Mouse (Mus musculus): Measurements from ENCODE around the gene Slc25a45. TPM values are rescaled to one million over a fixed set of nuclear protein-coding genes. Genes with fewer than 3 reads are reported as not detected.

The Slc25a45 gene
- polyA plus RNA-seq, 1 experiment from 2014 or later = 4.0 TPM

DNA sequence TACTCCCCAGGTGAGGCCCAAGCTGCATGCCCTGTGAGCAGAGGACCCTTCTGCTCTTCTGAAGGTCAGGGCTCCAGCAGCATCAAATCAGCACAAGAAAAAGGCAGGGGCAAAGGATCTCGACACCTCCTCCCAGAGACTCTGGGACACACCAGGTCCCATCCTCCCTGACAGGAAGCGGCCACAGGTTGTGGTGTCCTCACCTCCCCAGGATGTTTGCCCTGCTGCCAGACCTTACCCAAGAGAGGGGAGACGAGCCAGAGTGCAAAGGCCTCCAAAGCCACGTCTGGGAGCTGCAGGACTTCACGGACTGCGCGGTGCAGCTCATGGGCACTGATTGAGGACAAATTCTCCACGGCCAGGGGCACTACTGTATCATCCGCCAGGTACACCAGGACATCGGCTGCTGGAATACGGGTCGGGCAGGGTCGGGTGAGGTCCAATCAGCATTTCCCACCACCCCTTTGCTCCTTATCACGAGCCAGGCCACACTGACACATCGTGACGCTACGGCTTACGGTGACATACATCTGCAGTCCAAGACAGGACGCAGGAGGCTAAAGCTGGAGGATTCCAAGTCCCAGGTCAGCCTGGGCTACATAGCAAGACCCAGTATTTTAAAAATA lies 4.6 kb upstream of the Slc25a45 start:
- Histone ChIP-seq H3K27ac (ENCODE audit: low read depth, low read length) (no peak overlapping the region), H3K4me3 (ENCODE audit: low read depth, low read length) (no peak overlapping the region), H3K27me3 (replicated peaks; ENCODE audit: control insufficient read depth, insufficient read depth, low read length) (no peaks in the 10 kb centered on the region), H3K36me3 (ENCODE audit: control insufficient read depth, insufficient read depth) (peaks cover 16% of the 10 kb centered on the region; the same call in 1 of the 2 replicates), H3K4me1 (replicated peaks; ENCODE audit: control insufficient read depth, insufficient read depth, low read length) (0 out of 2 replicates have a peak, but pooled peaks cover 2% of the 10 kb centered on the region), H3K9ac (ENCODE audit: low read depth, low read length) (no peak overlapping the region), H3K4me2 (replicated peaks; ENCODE audit: low read depth) (no peak overlapping the region), H3K9me3 (ENCODE audit: control insufficient read depth) (no peaks in the 10 kb centered on the region)
- 75% methylated on average over 19 of the region's 19 CpGs for WGBS
- ATAC-seq = no peak
- no peak for TF ChIP-seq CTCF (IDR thresholded peaks at IDR 0.05; ENCODE audit: low read depth)

DNA sequence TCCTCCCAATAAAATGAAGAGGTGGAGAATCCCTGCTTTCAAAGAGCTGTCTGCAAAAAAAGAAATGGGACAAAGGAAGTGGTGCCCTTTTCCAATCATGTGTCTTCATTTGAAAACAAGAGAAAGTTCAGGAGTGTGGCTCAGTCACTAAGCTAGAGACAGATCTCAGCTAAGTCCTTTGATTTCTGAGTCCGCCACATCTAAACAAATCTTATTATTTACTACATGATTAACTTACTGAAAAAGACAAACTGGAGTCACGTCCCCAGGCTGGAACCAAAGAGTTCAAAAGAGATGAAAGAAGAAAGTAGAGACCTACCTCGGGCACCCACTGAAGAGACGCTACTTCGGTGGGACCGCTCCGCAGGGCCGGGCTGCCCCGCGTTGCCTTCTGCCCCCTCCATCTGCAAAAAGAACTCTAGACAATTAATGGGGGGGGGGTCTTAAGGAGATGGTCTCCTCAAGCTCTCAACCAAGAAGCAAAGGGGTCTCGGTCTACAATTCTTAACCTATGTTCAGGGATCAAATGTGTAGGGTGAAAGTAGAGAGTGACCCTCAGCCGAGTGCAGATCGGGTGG lies 3.1 kb upstream of the Slc25a45 start:
- no peak for ATAC-seq
- WGBS = 8% methylated on average over 13 of the region's 13 CpGs
- Histone ChIP-seq H3K4me3 (ENCODE audit: low read depth, low read length) (peak overlapping the region; percentile 70), H3K27ac (ENCODE audit: low read depth, low read length) (peak overlapping the region; percentile 17; the same call in 1 of the 2 replicates), H3K36me3 (ENCODE audit: control insufficient read depth, insufficient read depth) (peaks cover 13% of the 10 kb centered on the region; the same call in 1 of the 2 replicates), H3K27me3 (replicated peaks; ENCODE audit: control insufficient read depth, insufficient read depth, low read length) (no peaks in the 10 kb centered on the region), H3K4me1 (replicated peaks; ENCODE audit: control insufficient read depth, insufficient read depth, low read length) (0 out of 2 replicates have a peak, but pooled peaks cover 2% of the 10 kb centered on the region), H3K4me2 (replicated peaks; ENCODE audit: low read depth) (peak overlapping the region; percentile 96), H3K9me3 (ENCODE audit: control insufficient read depth) (no peaks in the 10 kb centered on the region), H3K9ac (ENCODE audit: low read depth, low read length) (peak overlapping the region; percentile 75)
- TF ChIP-seq CTCF (IDR thresholded peaks at IDR 0.05; ENCODE audit: low read depth) = no peak

DNA sequence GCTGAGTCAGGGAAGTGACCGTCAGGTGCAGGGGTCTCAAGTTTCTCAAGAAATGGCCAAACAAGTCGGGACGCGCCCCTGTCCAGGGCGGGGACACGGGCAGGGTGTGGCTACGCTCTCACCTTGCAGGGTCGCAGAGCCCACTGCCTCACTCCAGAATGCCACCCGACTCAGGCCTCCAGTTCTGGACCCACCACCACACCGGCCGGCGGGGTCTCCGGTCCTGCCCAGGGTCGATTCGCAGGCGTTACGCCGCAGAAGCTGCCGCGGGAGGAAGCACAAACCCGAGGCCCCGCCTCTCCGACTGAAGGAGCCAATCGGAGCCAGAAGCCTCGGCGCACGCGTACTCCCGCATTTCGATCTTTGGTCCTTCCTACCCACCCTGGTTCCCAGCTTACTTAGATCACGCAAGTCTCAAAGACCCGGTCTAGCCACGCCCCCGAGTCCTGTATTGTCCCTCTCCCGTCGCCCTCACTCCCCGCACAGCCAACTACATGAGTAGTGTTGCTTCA lies 2.6 kb upstream of the Slc25a45 start, which contains the start of gene Frmd8:
Gene Frmd8 (minus strand): TSS at position 306 of the 512 bp plus-strand sequence.
- peak; percentile 67 for ATAC-seq
- under 1% methylated on average over 37 of the region's 37 CpGs for WGBS

DNA sequence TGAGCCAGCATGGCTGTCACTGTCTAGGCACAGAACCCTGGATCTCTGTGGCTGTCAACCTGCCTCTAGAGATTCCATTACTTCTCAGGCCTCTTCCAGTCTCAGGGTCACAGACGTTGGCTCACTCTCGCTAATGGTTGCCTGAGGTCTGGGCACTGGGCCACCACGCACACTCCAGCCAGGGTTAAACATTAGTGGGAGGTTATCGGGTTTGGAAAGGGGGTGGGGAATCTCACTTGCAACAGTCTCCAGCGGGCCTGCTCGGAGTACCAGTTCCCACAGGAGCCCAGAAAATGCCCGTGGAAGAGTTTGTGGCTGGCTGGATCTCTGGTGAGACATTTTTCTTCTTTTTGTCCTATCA lies 734 bp downstream of the Slc25a45 start:
- no peak overlapping the region; the same call in 1 of the 2 replicates for H3K9ac ChIP-seq (ENCODE audit: low read depth, low read length)
- H3K27ac ChIP-seq (ENCODE audit: low read depth, low read length) = no peak overlapping the region
- H3K36me3 ChIP-seq (ENCODE audit: control insufficient read depth, insufficient read depth) = no peaks in the 10 kb centered on the region
- 38% methylated on average over 7 of the region's 7 CpGs for WGBS
- H3K4me1 ChIP-seq (replicated peaks; ENCODE audit: control insufficient read depth, insufficient read depth, low read length) = peaks cover 2% of the 10 kb centered on the region; the same call in 1 of the 2 replicates
- ATAC-seq = no peak
- no peaks in the 10 kb centered on the region for H3K9me3 ChIP-seq (ENCODE audit: control insufficient read depth)
- H3K4me3 ChIP-seq (ENCODE audit: low read depth, low read length) = no peak overlapping the region
- H3K4me2 ChIP-seq (replicated peaks; ENCODE audit: low read depth) = 0 out of 2 replicates have a peak overlapping the region, but pooled peaks have one; percentile 21
- H3K27me3 ChIP-seq (replicated peaks; ENCODE audit: control insufficient read depth, insufficient read depth, low read length) = no peaks in the 10 kb centered on the region
- TF ChIP-seq CTCF (IDR thresholded peaks at IDR 0.05; ENCODE audit: low read depth) = no peak

More for the DNA sequence above, 2.6 kb upstream of the Slc25a45 start, which contains the start of gene Frmd8:
- TF ChIP-seq CTCF (IDR thresholded peaks at IDR 0.05; ENCODE audit: low read depth) = no peak
- H3K9me3 ChIP-seq (ENCODE audit: control insufficient read depth) = no peaks in the 10 kb centered on the region
- H3K27me3 ChIP-seq (replicated peaks; ENCODE audit: control insufficient read depth, insufficient read depth, low read length) = no peaks in the 10 kb centered on the region
- H3K4me1 ChIP-seq (replicated peaks; ENCODE audit: control insufficient read depth, insufficient read depth, low read length) = 0 out of 2 replicates have a peak, but pooled peaks cover 2% of the 10 kb centered on the region
- H3K27ac ChIP-seq (ENCODE audit: low read depth, low read length) = peak within 1 kb of the TSS; percentile 17; the same call in 1 of the 2 replicates
- peak within 1 kb of the TSS; percentile 75 for H3K9ac ChIP-seq (ENCODE audit: low read depth, low read length)
- peak within 1 kb of the TSS; percentile 70 for H3K4me3 ChIP-seq (ENCODE audit: low read depth, low read length)
- H3K4me2 ChIP-seq (replicated peaks; ENCODE audit: low read depth) = peak within 1 kb of the TSS; percentile 96
- H3K36me3 ChIP-seq (ENCODE audit: control insufficient read depth, insufficient read depth) = peaks cover 9% of the 10 kb centered on the region; the same call in 1 of the 2 replicates

DNA sequence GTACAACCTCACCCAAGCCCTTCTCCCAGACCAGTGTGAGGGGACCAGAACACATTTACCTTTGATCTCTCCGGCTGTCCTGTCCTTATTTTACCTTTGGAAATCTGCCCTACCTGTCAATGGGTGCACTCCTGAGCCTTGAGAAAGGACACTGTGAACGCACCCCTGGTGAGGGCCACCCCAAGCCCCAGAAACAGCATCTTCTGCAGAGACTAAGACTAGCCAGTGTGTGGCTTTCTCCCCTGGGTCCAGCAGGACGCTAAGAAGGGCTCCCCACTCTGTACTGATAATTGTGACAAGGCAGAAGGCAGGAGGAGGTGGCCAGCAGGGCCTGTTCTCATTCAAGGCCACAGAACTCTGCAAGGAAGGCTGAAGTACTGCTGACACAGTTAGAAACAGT lies 1.3 kb downstream of the Slc25a45 start:
- peak overlapping the region; percentile 26; the same call in 1 of the 2 replicates for H3K9ac ChIP-seq (ENCODE audit: low read depth, low read length)
- no peak overlapping the region for H3K4me3 ChIP-seq (ENCODE audit: low read depth, low read length)
- H3K27me3 ChIP-seq (replicated peaks; ENCODE audit: control insufficient read depth, insufficient read depth, low read length) = no peaks in the 10 kb centered on the region
- H3K27ac ChIP-seq (ENCODE audit: low read depth, low read length) = no peak overlapping the region
- no peak for ATAC-seq
- H3K4me1 ChIP-seq (replicated peaks; ENCODE audit: control insufficient read depth, insufficient read depth, low read length) = peaks cover 2% of the 10 kb centered on the region; the same call in 1 of the 2 replicates
- TF ChIP-seq CTCF (IDR thresholded peaks at IDR 0.05; ENCODE audit: low read depth) = no peak
- peak overlapping the region; percentile 21; the same call in 1 of the 2 replicates for H3K4me2 ChIP-seq (replicated peaks; ENCODE audit: low read depth)
- no peaks in the 10 kb centered on the region for H3K9me3 ChIP-seq (ENCODE audit: control insufficient read depth)
- WGBS = 86% methylated on average over 3 of the region's 3 CpGs
- H3K36me3 ChIP-seq (ENCODE audit: control insufficient read depth, insufficient read depth) = no peaks in the 10 kb centered on the region

DNA sequence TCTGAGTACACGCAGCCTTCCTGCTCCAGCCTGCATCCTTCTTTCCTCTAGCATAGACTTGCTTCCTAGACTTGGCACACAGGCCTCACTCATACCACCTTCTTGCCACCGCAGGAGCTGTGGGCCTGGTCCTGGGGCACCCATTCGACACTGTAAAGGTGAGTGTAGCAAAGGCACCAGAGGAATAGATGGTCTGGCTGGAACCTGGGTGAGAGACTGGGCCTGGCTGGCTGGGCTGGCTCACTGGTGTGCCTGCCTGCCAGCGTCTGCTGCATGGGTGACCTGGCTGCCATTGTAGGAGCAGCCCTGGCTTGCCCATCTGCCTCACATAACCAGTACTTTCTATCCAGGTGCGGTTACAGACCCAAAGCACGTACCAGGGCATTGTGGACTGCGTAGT lies 2.1 kb downstream of the Slc25a45 start:
- Histone ChIP-seq H3K36me3 (ENCODE audit: control insufficient read depth, insufficient read depth) (no peaks in the 10 kb centered on the region), H3K9me3 (ENCODE audit: control insufficient read depth) (no peaks in the 10 kb centered on the region), H3K4me3 (ENCODE audit: low read depth, low read length) (no peak overlapping the region), H3K27me3 (replicated peaks; ENCODE audit: control insufficient read depth, insufficient read depth, low read length) (no peaks in the 10 kb centered on the region), H3K4me2 (replicated peaks; ENCODE audit: low read depth) (no peak overlapping the region), H3K4me1 (replicated peaks; ENCODE audit: control insufficient read depth, insufficient read depth, low read length) (no peaks in the 10 kb centered on the region; the same call in 1 of the 2 replicates), H3K27ac (ENCODE audit: low read depth, low read length) (no peak overlapping the region), H3K9ac (ENCODE audit: low read depth, low read length) (no peak overlapping the region)
- 93% methylated on average over 7 of the region's 7 CpGs for WGBS
- no peak for TF ChIP-seq CTCF (IDR thresholded peaks at IDR 0.05; ENCODE audit: low read depth)
- ATAC-seq = no peak
